Comparison of ENCODE assay signal across 8 mouse cellular contexts in the genomic region with DNA sequence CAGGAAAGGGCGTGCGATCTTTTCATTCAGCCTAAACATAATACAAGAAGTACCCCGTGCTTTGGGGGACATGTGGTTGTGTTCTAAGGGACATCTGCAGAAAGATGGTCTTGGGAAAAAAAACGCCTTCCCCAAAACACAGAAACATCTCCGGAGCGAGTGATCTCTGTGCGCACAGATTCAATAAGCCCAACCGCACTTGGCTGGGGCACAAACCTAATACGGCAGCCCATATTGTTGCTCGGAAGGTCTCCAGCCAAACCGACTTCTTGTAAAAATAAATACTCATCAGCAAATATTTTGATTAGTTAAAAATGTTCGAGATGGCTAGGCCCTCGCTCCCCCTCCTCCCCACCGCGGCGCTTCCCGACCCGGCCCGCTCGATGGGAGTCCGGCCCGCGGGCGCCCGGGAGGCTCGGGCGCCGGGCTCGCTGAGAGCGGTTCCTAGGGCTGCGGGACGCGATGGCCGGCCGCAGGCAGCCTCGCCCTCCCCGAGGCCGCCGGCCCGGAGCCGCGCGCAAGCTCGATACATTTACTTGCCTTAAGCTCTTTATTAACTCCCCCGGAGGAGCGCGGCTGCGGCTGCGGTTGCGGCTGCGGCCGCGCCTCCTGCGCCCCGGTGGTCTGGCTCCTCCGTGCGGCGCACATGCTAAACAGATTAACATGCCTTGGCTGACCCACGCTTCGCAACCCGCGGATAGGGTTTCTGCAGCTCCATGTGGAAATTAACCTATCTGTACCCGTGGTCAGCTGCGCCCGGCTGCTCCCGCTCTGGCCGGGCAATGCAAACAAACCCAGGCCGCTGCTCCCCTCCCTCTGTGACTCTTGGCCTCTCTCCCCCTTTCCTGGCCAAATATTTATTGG. TPM values are rescaled to one million over a fixed set of nuclear protein-coding genes. Genes with fewer than 3 reads are reported as not detected.
DNase-seq lines count a peak whose midpoint lies in the region; ATAC-seq and TF ChIP-seq lines count a peak whose summit lies in the region.

No protein-coding gene starts in this region.

- no peaks in the 10 kb centered on the region for H3K36me3 ChIP-seq in lung, embryonic 14.5 days (ENCODE audit: insufficient read depth)
- H3K36me3 ChIP-seq in heart, embryonic 14.5 days (ENCODE audit: control insufficient read depth, insufficient read depth, low read length), result no peaks in the 10 kb centered on the region
- no peaks in the 10 kb centered on the region for H3K36me3 ChIP-seq in myocyte (ENCODE audit: control insufficient read depth, insufficient read depth)

- 1% methylated on average over 68 of the region's 68 CpGs for WGBS in lung, embryonic 14.5 days
- WGBS in heart, embryonic 14.5 days, result 1% methylated on average over 68 of the region's 68 CpGs

- peak; percentile 69 for ATAC-seq in lung, embryonic 14.5 days (ENCODE audit: insufficient read depth)
- ATAC-seq in heart, embryonic 14.5 days (ENCODE audit: insufficient number of reproducible peaks, insufficient read depth, low FRiP score, low read depth), result no peak

- H3K27me3 ChIP-seq in lung, embryonic 14.5 days (ENCODE audit: insufficient read depth, low read length), result peaks cover 57% of the 10 kb centered on the region
- peaks cover 67% of the 10 kb centered on the region for H3K27me3 ChIP-seq in heart, embryonic 14.5 days (ENCODE audit: control insufficient read depth, insufficient read depth, low read length)
- peaks cover 28% of the 10 kb centered on the region for H3K27me3 ChIP-seq in myocyte (ENCODE audit: control insufficient read depth, insufficient read depth, insufficient read length)

- peak overlapping the region; percentile 45 for H3K4me3 ChIP-seq in lung, embryonic 14.5 days (ENCODE audit: low read depth, low read length)
- peak overlapping the region; percentile 45 to 46 for H3K4me3 ChIP-seq in heart, embryonic 14.5 days (ENCODE audit: control insufficient read depth in 1 of 2, insufficient read depth in 1 of 2, low read depth in 1 of 2, low read length in 2 of 2)
- no peak overlapping the region for H3K4me3 ChIP-seq in myocyte

- H3K27ac ChIP-seq in lung, embryonic 14.5 days (ENCODE audit: low read depth), result no peak overlapping the region
- no peak overlapping the region for H3K27ac ChIP-seq in heart, embryonic 14.5 days (replicated peaks in 1 of 2; ENCODE audit: control insufficient read depth in 1 of 2, insufficient read depth in 1 of 2, low read depth in 2 of 2, low read length in 2 of 2)

- peak; percentile 70 for DNase-seq in lung, embryonic 14.5 days
- DNase-seq in lung, postnatal 25 days (ENCODE audit: low spot score), result no peak
- peak; percentile 83 for DNase-seq in embryo, embryonic 10.5 days (ENCODE audit: low spot score)
- peak; percentile 68 to 80 for DNase-seq in kidney, postnatal 4 days
- no peak for DNase-seq in frontal cortex, postnatal 25 days (ENCODE audit: low spot score in 2 of 2)
- no peak for DNase-seq in left cerebral cortex, adult 9 months (ENCODE audit: low spot score in 2 of 2)

- H3K9me3 ChIP-seq in lung, embryonic 14.5 days (ENCODE audit: low read depth, low read length), result peaks cover 4% of the 10 kb centered on the region; the same call in 1 of the 2 replicates
- H3K9me3 ChIP-seq in heart, embryonic 14.5 days (ENCODE audit: control insufficient read depth, low read length), result 0 out of 2 replicates have a peak, but pooled peaks cover 4% of the 10 kb centered on the region

- H3K4me2 ChIP-seq in lung, embryonic 14.5 days, result peak overlapping the region; percentile 86
- peak overlapping the region; percentile 78 for H3K4me2 ChIP-seq in heart, embryonic 14.5 days (ENCODE audit: low read length)
- H3K4me2 ChIP-seq in myocyte (ENCODE audit: low read depth), result peak overlapping the region; percentile 71

- TF ChIP-seq POLR2A in myocyte (IDR thresholded peaks at IDR 0.05; ENCODE audit: insufficient read length, low read depth), result no peak

- no peaks in the 10 kb centered on the region for H3K79me2 ChIP-seq in myocyte (ENCODE audit: control insufficient read depth, insufficient read depth)

- H3K4me1 ChIP-seq in lung, embryonic 14.5 days (ENCODE audit: insufficient read depth), result no peaks in the 10 kb centered on the region
- peaks cover 6 to 21% of the 10 kb centered on the region in 2 experiments for H3K4me1 ChIP-seq in heart, embryonic 14.5 days (ENCODE audit: control insufficient read depth in 2 of 2, insufficient read depth in 2 of 2, low read length in 2 of 2)

- H3ac ChIP-seq in myocyte (ENCODE audit: control insufficient read depth, insufficient read length), result no peak overlapping the region

- H3K9ac ChIP-seq in lung, embryonic 14.5 days, result peak overlapping the region; percentile 40
- peak overlapping the region; percentile 47; the same call in 1 of the 2 replicates for H3K9ac ChIP-seq in heart, embryonic 14.5 days (ENCODE audit: low read length)

- no peak for TF ChIP-seq CTCF in lung, embryonic 14.5 days (IDR thresholded peaks at IDR 0.05; ENCODE audit: low read depth)

TF ChIP-seq in myocyte, 11 proteins besides CTCF, POLR2A, EP300 and RAD21:
- no peak for TF ChIP-seq CEBPB (IDR thresholded peaks at IDR 0.05; ENCODE audit: insufficient read depth, poor library complexity, severe bottlenecking)
- peak; percentile 43 for TF ChIP-seq TCF3 (IDR thresholded peaks at IDR 0.05; ENCODE audit: insufficient read length, low read depth)
- peak in 1 of 3 experiments; percentile 50 for TF ChIP-seq MYOD1 (IDR thresholded peaks at IDR 0.05; ENCODE audit: control insufficient read depth in 1 of 3, insufficient read length in 2 of 3, low read depth in 2 of 3)
- peak in 2 of 3 experiments; percentile 58 to 71 for TF ChIP-seq MYOG (IDR thresholded peaks at IDR 0.05; ENCODE audit: control insufficient read depth in 1 of 3, insufficient read depth in 1 of 3, insufficient read length in 2 of 3, low read depth in 2 of 3)

RNA-seq across cellular contexts. Expression of gene Foxd1, which starts 37.0 kb away (rescaled TPM):
- polyA plus RNA-seq in lung, embryonic 14.5 days (2014; fragmentation: Nextera tagmentation; extraction: Ambion mirVana), result not detected in 2 replicates
- polyA plus RNA-seq in heart, embryonic 14.5 days (2014; fragmentation: Nextera tagmentation; extraction: Ambion mirVana), result not detected in 2 replicates
- 0.37 TPM for polyA plus RNA-seq in myocyte (2012; fragmentation: generic; extraction: Trizol)

Comparison
In these comparisons a context has a peak if more than half of its experiments do, and no peak if none do; other contexts are left out.
1. DNase-seq: peak in lung, embryonic 14.5 days (single experiment), embryo, embryonic 10.5 days (single experiment) and kidney, postnatal 4 days (2 of 2); none in lung, postnatal 25 days (single experiment), frontal cortex, postnatal 25 days (0 of 2) and left cerebral cortex, adult 9 months (0 of 2).
2. Peak in every context shown above with its lines, with median percentiles within 50 percentile points of each other: H3K4me2 ChIP-seq.